Mouse (Mus musculus) gastrocnemius, postnatal 25 days (tissue): Measurements from ENCODE around the gene Slc1a1. TPM values are rescaled to one million over a fixed set of nuclear protein-coding genes. Genes with fewer than 3 reads are reported as not detected.

Source experiments
- DNase-seq: peaks from one replicate; pipeline ENCODE4 v3.0.0; 2022
- total RNA-seq, 2 experiments: library from RNA; stranded (reverse); gene quantifications; 1 replicate in 1 of 2; 2 replicates in 1 of 2; pipeline ENCODE4 v1.2.3; 2021

The Slc1a1 gene
- total RNA-seq, 2 experiments from 2014 or later, result 1.5 to 3.6 TPM

- DNase-seq, result no peak
Measured at GRCm38 (mm10) chr19:28852001-28852400, 17.2 kb downstream of the Slc1a1 start.

GRCm38 (mm10) chr19:28854831-28855230 is 20.0 kb downstream of the Slc1a1 start:
- DNase-seq, result no peak

- DNase-seq, result no peak
Measured at GRCm38 (mm10) chr19:28860246-28860645, 25.4 kb downstream of the Slc1a1 start.

GRCm38 (mm10) chr19:28863626-28864025 is 28.8 kb downstream of the Slc1a1 start:
- DNase-seq, result no peak

- no peak for DNase-seq
Measured at GRCm38 (mm10) chr19:28864981-28865380, 30.1 kb downstream of the Slc1a1 start.

GRCm38 (mm10) chr19:28865501-28865900 is 30.7 kb downstream of the Slc1a1 start:
- DNase-seq, result no peak

- no peak for DNase-seq
Measured at GRCm38 (mm10) chr19:28869251-28869855, 34.5 kb downstream of the Slc1a1 start.

- DNase-seq, result no peak
Measured at GRCm38 (mm10) chr19:28870351-28870750, 35.5 kb downstream of the Slc1a1 start.

GRCm38 (mm10) chr19:28879476-28879875 is 44.6 kb downstream of the Slc1a1 start:
- DNase-seq, result no peak

GRCm38 (mm10) chr19:28883126-28883525 is 48.3 kb downstream of the Slc1a1 start:
- DNase-seq, result no peak

- DNase-seq, result no peak
Measured at GRCm38 (mm10) chr19:28888496-28888895, 53.6 kb downstream of the Slc1a1 start.

GRCm38 (mm10) chr19:28889251-28889650 is 54.4 kb downstream of the Slc1a1 start:
- DNase-seq, result no peak

- DNase-seq, result no peak
Measured at GRCm38 (mm10) chr19:28891238-28891637, 56.4 kb downstream of the Slc1a1 start.

- DNase-seq, result no peak
Measured at GRCm38 (mm10) chr19:28891864-28892263, 57.0 kb downstream of the Slc1a1 start.

- no peak for DNase-seq
Measured at GRCm38 (mm10) chr19:28896639-28897038, 61.8 kb downstream of the Slc1a1 start.

GRCm38 (mm10) chr19:28897497-28897896 is 62.6 kb downstream of the Slc1a1 start:
- DNase-seq, result no peak

- DNase-seq, result no peak
Measured at GRCm38 (mm10) chr19:28900771-28901170, 65.9 kb downstream of the Slc1a1 start.

- DNase-seq, result no peak
Measured at GRCm38 (mm10) chr19:28902111-28902510, 67.3 kb downstream of the Slc1a1 start.

- no peak for DNase-seq
Measured at GRCm38 (mm10) chr19:28902806-28903205, 68.0 kb downstream of the Slc1a1 start.

GRCm38 (mm10) chr19:28903536-28904119 is 68.8 kb downstream of the Slc1a1 start:
- no peak for DNase-seq

- DNase-seq, result no peak
Measured at GRCm38 (mm10) chr19:28908186-28908585, 73.3 kb downstream of the Slc1a1 start.

GRCm38 (mm10) chr19:28908693-28909092 is 73.8 kb downstream of the Slc1a1 start:
- DNase-seq, result no peak

GRCm38 (mm10) chr19:28914598-28914997 is 79.7 kb downstream of the Slc1a1 start:
- no peak for DNase-seq

GRCm38 (mm10) chr19:28915602-28916250 is 80.9 kb downstream of the Slc1a1 start:
- DNase-seq, result no peak
